Mouse (Mus musculus) heart, adult 2 months (tissue): ENCODE results near the gene Sntb2. TPM values are rescaled to one million over a fixed set of nuclear protein-coding genes. Genes with fewer than 3 reads are reported as not detected.
"Not testable (repeated sequence)": the region's sequence is repeated elsewhere in the genome, so short reads cannot be mapped to it uniquely, and the experiment has no call there.

Experiments
- DNase-seq, 2 experiments: peaks; one replicate each; pipeline ENCODE4 v3.0.0; 2021
- H3K27ac ChIP-seq: fragments of 200-600 bp; 2 replicates; pipeline ENCODE4 v1.8.1; 2022
- H3K27me3 ChIP-seq: fragments of 200-500 bp; 2 replicates; pipeline ENCODE4 v1.6.1; 2012; ENCODE audit warnings: mild to moderate bottlenecking, low read length, inconsistent platforms, mixed read lengths; ENCODE audit not compliant: control insufficient read depth, insufficient read depth
- H3K36me3 ChIP-seq: fragments of 200-500 bp; 2 replicates; pipeline ENCODE4 v1.6.1; 2012; ENCODE audit warnings: low read length, inconsistent platforms; ENCODE audit not compliant: control insufficient read depth, insufficient read depth
- H3K4me1 ChIP-seq: fragments of 200-500 bp; 2 replicates; pipeline ENCODE4 v1.6.1; 2011; ENCODE audit warnings: low read length; ENCODE audit not compliant: control insufficient read depth, insufficient read depth
- H3K4me3 ChIP-seq: fragments of 200-600 bp; 2 replicates; pipeline ENCODE4 v1.8.1; 2022
- H3K79me2 ChIP-seq: fragments of 200-500 bp; replicated peaks from 2 replicates; pipeline ENCODE4 v1.6.1; 2012; ENCODE audit warnings: mild to moderate bottlenecking, inconsistent platforms, low read length, moderate library complexity, mixed read lengths; ENCODE audit not compliant: control insufficient read depth, insufficient read depth
- H3K9ac ChIP-seq: fragments of 200-500 bp; 2 replicates; pipeline ENCODE4 v1.6.1; 2012; ENCODE audit warnings: low read depth, mild to moderate bottlenecking, control low read depth, inconsistent platforms, low read length, mixed read lengths
- CTCF ChIP-seq: fragments of 200-600 bp; IDR thresholded peaks from 2 replicates; pipeline ENCODE4 v1.8.1; 2022; ENCODE audit warnings: antibody characterized with exemption, mild to moderate bottlenecking, moderate library complexity
- EP300 ChIP-seq: fragments of 200-500 bp; IDR thresholded peaks from 2 replicates; pipeline ENCODE4 v1.6.1; 2011; ENCODE audit warnings: low read depth, low read length, control low read depth; ENCODE audit not compliant: insufficient read depth
- POLR2A ChIP-seq: fragments of 200-500 bp; IDR thresholded peaks from 2 replicates; pipeline ENCODE4 v1.6.1; 2011; ENCODE audit warnings: mild to moderate bottlenecking, low read depth, low read length, control low read depth; ENCODE audit not compliant: insufficient read depth
- WGBS: fragments of 180-500 bp; shearing (Covaris S2); methylation state at CpG from one replicate; pipeline ENCODE4 v1.1.7; 2018; 5-methylcytosine and 5-hydroxymethylcytosine counted together
- intact Hi-C: fragments of 180-260 bp; cut with DNase I; formaldehyde crosslinking; loops from one replicate; pipeline ENCODE4 v1.15.1; 2025
- polyA plus RNA-seq: library from polyadenylated mRNA; depleted of rRNA; stranded (reverse); fragments of >200 nt; gene quantifications from 2 replicates; pipeline ENCODE4 v1.2.3, GENCODE M21; 2012
- total RNA-seq, 2 experiments: library from RNA; stranded (reverse); gene quantifications; 2 replicates each; pipeline ENCODE4 v1.2.3; 2021

Sntb2 gene
- total and polyA plus RNA-seq, 3 experiments, result 4.5 to 10.7 (median 10.0) TPM

DNA sequence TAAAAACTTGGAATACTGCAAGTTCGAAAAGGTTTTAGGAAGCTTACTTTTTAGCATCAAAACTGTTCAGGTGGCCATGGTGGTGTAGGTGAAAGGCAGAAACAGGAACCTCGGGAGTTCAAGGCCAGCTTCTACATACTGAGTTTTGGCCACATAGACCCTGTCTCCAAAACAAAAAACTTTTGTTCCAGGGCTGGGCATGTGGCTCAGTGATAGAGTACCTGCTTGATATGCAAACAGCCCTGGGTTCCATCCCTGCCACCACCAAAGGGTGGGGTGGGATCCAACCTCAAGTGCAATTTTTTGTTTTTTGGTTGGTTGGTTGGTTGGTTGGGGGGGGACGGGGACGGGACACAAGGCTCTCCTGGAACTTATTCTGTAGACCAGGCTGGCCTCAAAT lies 10.1 kb upstream of the Sntb2 start:
- Histone ChIP-seq H3K4me1 (peaks cover 3% of the 10 kb centered on the region; the same call in 1 of the 2 replicates), H3K27me3 (no peaks in the 10 kb centered on the region), H3K4me3 (no peak overlapping the region), H3K79me2 (no peaks in the 10 kb centered on the region), H3K27ac (no peak overlapping the region), H3K9ac (no peak overlapping the region), H3K36me3 (no peaks in the 10 kb centered on the region; the same call in 1 of the 2 replicates)
- DNase-seq, result no peak
- no peak for TF ChIP-seq EP300
- TF ChIP-seq POLR2A, result no peak
- TF ChIP-seq CTCF, result no peak
- intact Hi-C loops, result no loop called here
- WGBS, result 88% methylated on average over 4 of the region's 4 CpGs

- Histone ChIP-seq H3K9ac (no peak overlapping the region), H3K36me3 (no peaks in the 10 kb centered on the region; the same call in 1 of the 2 replicates), H3K4me3 (no peak overlapping the region), H3K4me1 (peaks cover 6% of the 10 kb centered on the region), H3K79me2 (no peaks in the 10 kb centered on the region), H3K27me3 (no peaks in the 10 kb centered on the region), H3K27ac (no peak overlapping the region)
- intact Hi-C loops, result no loop called here
- 67% methylated on average over 4 of the region's 4 CpGs for WGBS
- TF ChIP-seq EP300 (0 out of 2 replicates have a peak, but pooled peaks have one; percentile 24), CTCF (peak; percentile 62), POLR2A (no peak)
- DNase-seq, result no peak
These were observed 8.3 kb upstream of the Sntb2 start for GRCm38 (mm10) chr8:106927247-106927646.

- H3K9ac ChIP-seq, H3K27ac ChIP-seq, H3K27me3 ChIP-seq, H3K4me3 ChIP-seq, intact Hi-C loops, DNase-seq, H3K79me2 ChIP-seq, H3K36me3 ChIP-seq, H3K4me1 ChIP-seq: not testable (repeated sequence)
- WGBS, result 91% methylated on average over 11 of the region's 11 CpGs
These were observed 7.4 kb upstream of the Sntb2 start for GRCm38 (mm10) chr8:106928182-106928581.

- intact Hi-C loops, result no loop called here
- peaks cover 8% of the 10 kb centered on the region for H3K4me1 ChIP-seq
- H3K4me3 ChIP-seq, result no peak overlapping the region
- DNase-seq, result peak; percentile 39 to 70
- WGBS, result 38% methylated on average over 6 of the region's 6 CpGs
- TF ChIP-seq CTCF (no peak), POLR2A (peak; percentile 38; the same call in 1 of the 2 replicates), EP300 (peak; percentile 54; the same call in 1 of the 2 replicates)
- H3K27me3 ChIP-seq, result no peaks in the 10 kb centered on the region
- H3K9ac ChIP-seq, result no peak overlapping the region
- H3K79me2 ChIP-seq, result no peaks in the 10 kb centered on the region
- H3K27ac ChIP-seq, result peak overlapping the region; percentile 70
- no peaks in the 10 kb centered on the region for H3K36me3 ChIP-seq
These were observed 6.2 kb upstream of the Sntb2 start for GRCm38 (mm10) chr8:106929155-106929913.

DNA sequence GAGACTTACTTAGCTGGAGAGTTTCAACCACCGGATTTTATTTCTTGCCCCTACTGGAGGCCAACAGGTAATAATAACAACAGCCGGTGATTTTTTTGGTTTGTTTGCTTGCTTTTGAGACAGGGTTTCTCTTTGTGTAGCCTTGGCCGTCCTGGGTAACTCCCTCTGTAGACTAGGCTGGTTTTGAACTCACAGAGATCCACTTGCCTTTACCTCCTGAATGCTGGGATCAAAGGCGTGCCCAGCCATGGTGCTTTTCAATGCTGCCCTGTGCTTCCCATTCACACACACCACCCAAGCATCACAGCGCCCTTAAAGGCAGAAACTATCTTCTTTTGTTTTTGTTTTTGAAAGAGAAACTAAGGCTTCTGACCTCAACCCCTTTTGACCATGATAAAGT lies 5.6 kb upstream of the Sntb2 start:
- intact Hi-C loops, result no loop called here
- H3K4me3 ChIP-seq, result no peak overlapping the region
- H3K27me3 ChIP-seq, result no peaks in the 10 kb centered on the region
- H3K36me3 ChIP-seq, result no peaks in the 10 kb centered on the region
- TF ChIP-seq CTCF (no peak), EP300 (no peak), POLR2A (no peak)
- no peak overlapping the region for H3K9ac ChIP-seq
- H3K27ac ChIP-seq, result peak overlapping the region; percentile 70
- no peaks in the 10 kb centered on the region for H3K79me2 ChIP-seq
- 62% methylated on average over 5 of the region's 5 CpGs for WGBS
- DNase-seq, result no peak
- peaks cover 8% of the 10 kb centered on the region for H3K4me1 ChIP-seq

GRCm38 (mm10) chr8:106932376-106933065 lies 3.0 kb upstream of the Sntb2 start:
- 13% methylated on average over 22 of the region's 22 CpGs for WGBS
- H3K79me2 ChIP-seq, result no peaks in the 10 kb centered on the region; the same call in 1 of the 2 replicates
- TF ChIP-seq POLR2A, result peak; percentile 59
- no peak for TF ChIP-seq CTCF
- DNase-seq, result peak; percentile 33 to 47
- H3K27me3 ChIP-seq, result no peaks in the 10 kb centered on the region
- peak overlapping the region; percentile 22 for H3K9ac ChIP-seq
- H3K4me1 ChIP-seq, result peaks cover 10% of the 10 kb centered on the region
- no peaks in the 10 kb centered on the region for H3K36me3 ChIP-seq
- peak overlapping the region; percentile 27 for H3K4me3 ChIP-seq
- intact Hi-C loops, result no loop called here
- peak overlapping the region; percentile 36 for H3K27ac ChIP-seq
